Mouse (Mus musculus) embryonic facial prominence, embryonic 14.5 days (tissue): Measurements from ENCODE around the gene Riok1. TPM values are rescaled to one million over a fixed set of nuclear protein-coding genes. Genes with fewer than 3 reads are reported as not detected.

Experiments
- ATAC-seq: fragments of 200-750 bp; cut with Nextera tagmentation; 2 replicates; pipeline ENCODE4 v1.8.0; 2017; ENCODE audit warnings: low read depth, moderate number of reproducible peaks, moderate TSS enrichment
- DNase-seq: peaks from one replicate; pipeline ENCODE4 v3.0.0-alpha.2; 2015; ENCODE audit warnings: low spot score
- H3K27ac ChIP-seq: fragments of 300-500 bp; sonication (generic); replicated peaks from 2 replicates; pipeline ENCODE4 v1.5.1; 2014; ENCODE audit warnings: low read depth, mild to moderate bottlenecking, low read length, moderate library complexity
- H3K27me3 ChIP-seq: fragments of 300-500 bp; sonication (generic); replicated peaks from 2 replicates; pipeline ENCODE4 v1.6.1; 2014; ENCODE audit warnings: low read length; ENCODE audit not compliant: control insufficient read depth, insufficient read depth
- H3K36me3 ChIP-seq: fragments of 300-500 bp; sonication (generic); 2 replicates; pipeline ENCODE4 v1.6.1; 2014; ENCODE audit warnings: low read length, mixed read lengths; ENCODE audit not compliant: control insufficient read depth, insufficient read depth
- H3K4me1 ChIP-seq: fragments of 300-500 bp; sonication (generic); 2 replicates; pipeline ENCODE4 v1.6.1; 2014; ENCODE audit warnings: antibody characterized with exemption, low read length; ENCODE audit not compliant: control insufficient read depth, insufficient read depth
- H3K4me2 ChIP-seq: fragments of 300-500 bp; sonication (generic); 2 replicates; pipeline ENCODE4 v1.6.1; 2014; ENCODE audit warnings: low read depth, mild to moderate bottlenecking, low read length, moderate library complexity, mixed read lengths
- H3K4me3 ChIP-seq: fragments of 300-500 bp; sonication (generic); 2 replicates; pipeline ENCODE4 v1.5.1; 2014; ENCODE audit warnings: low read depth, mild to moderate bottlenecking, low read length
- H3K9ac ChIP-seq: fragments of 300-500 bp; sonication (generic); 2 replicates; pipeline ENCODE4 v1.6.1; 2014; ENCODE audit warnings: low read depth, mild to moderate bottlenecking, low read length, moderate library complexity, mixed read lengths
- H3K9me3 ChIP-seq: fragments of 300-500 bp; sonication (generic); 2 replicates; pipeline ENCODE4 v1.6.1; 2016; ENCODE audit warnings: low read length; ENCODE audit not compliant: control insufficient read depth
- WGBS: fragments of 180-500 bp; shearing (Covaris S2); extraction: QIAGEN DNeasy Blood & Tissue Kit; methylation state at CpG from one replicate; pipeline ENCODE4 v1.1.7; 2014; 5-methylcytosine and 5-hydroxymethylcytosine counted together
- polyA plus RNA-seq: library from polyadenylated mRNA; unstranded; fragments of >200 nt; fragmentation: Nextera tagmentation; extraction: Ambion mirVana; gene quantifications from 2 replicates; pipeline ENCODE4 v1.2.1, GENCODE M21; 2014

Gene Riok1
- polyA plus RNA-seq, 1 experiment from 2014 or later, result 36.9 TPM

DNA sequence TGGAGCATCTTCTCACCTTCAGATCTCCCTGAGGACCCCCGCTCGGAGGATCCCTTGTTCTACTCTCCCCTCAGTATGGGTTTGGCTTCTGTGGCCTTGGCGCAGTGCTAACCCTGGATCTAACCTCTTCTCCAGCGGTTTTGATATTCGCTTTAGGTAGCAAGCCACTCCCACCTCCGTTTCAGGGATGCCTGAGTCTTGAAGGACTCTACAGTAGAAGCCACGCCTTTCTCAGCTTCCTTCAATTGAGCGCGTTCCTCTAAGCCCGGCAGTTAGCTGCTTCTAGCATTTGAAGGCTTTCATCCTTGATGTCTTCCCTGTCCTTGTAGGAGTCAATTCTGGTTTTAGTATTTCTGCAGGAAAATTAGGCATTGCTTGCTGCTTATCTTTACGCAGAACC, 40.3 kb downstream of the Riok1 start:
- DNase-seq, result peak; percentile 65
- ATAC-seq, result no peak
- Histone ChIP-seq H3K9me3 (no peaks in the 10 kb centered on the region), H3K27me3 (no peaks in the 10 kb centered on the region), H3K27ac (no peak overlapping the region), H3K9ac (no peak overlapping the region), H3K4me2 (no peak overlapping the region), H3K36me3 (no peaks in the 10 kb centered on the region), H3K4me1 (no peaks in the 10 kb centered on the region), H3K4me3 (no peak overlapping the region)
- WGBS, result 27% methylated on average over 11 of the region's 11 CpGs

DNA sequence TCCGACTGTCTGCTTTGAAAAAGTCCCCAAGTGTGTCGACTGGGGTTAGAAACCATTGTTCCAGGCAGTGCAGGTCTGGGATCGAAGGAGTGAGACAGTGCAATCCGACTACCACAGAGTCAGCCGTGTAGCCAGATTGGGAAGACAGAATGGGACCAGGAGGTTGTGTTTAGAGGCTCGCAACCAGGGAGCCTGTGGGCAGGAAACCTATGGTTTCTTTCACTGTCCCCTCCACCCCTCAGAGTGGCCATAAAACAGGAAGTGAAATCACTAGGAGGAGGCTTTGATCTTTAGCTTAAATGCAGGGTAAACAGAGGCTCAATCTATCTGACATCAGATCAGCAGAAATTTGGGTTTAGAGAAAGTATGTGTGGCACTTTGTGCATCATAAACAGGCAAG, 42.0 kb downstream of the Riok1 start:
- WGBS, result 45% methylated on average over 6 of the region's 6 CpGs
- no peak overlapping the region for H3K4me2 ChIP-seq
- H3K4me1 ChIP-seq, result no peaks in the 10 kb centered on the region
- ATAC-seq (no peak), DNase-seq (no peak)
- H3K9ac ChIP-seq, result no peak overlapping the region
- H3K27ac ChIP-seq, result no peak overlapping the region
- no peak overlapping the region for H3K4me3 ChIP-seq
- no peaks in the 10 kb centered on the region for H3K36me3 ChIP-seq
- no peaks in the 10 kb centered on the region for H3K9me3 ChIP-seq
- no peaks in the 10 kb centered on the region for H3K27me3 ChIP-seq

DNA sequence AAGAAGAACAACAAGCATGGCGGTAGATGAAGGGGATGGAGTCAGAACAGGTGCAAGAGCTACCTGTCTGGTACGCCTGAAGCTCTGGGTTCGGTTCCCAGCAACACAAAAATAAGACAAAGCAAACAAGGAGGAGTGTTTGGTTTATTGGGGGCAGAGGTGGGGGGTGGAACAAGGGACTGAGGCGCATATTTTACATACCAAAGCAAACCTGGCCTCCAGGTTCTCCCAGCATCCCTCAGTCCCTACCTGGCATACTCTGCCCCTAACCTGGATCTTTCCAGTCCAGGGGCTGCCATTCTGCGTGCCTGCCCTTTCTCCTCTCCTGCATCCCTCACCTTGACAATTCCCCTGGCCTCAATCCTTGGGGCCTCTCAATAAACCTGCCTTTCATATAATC, 42.6 kb downstream of the Riok1 start:
- H3K4me1 ChIP-seq, result no peaks in the 10 kb centered on the region
- H3K27me3 ChIP-seq, result no peaks in the 10 kb centered on the region
- 83% methylated on average over 5 of the region's 5 CpGs for WGBS
- no peak overlapping the region for H3K27ac ChIP-seq
- no peaks in the 10 kb centered on the region for H3K36me3 ChIP-seq
- H3K9ac ChIP-seq, result no peak overlapping the region
- H3K4me2 ChIP-seq, result no peak overlapping the region
- DNase-seq (no peak), ATAC-seq (no peak)
- H3K9me3 ChIP-seq, result no peaks in the 10 kb centered on the region
- no peak overlapping the region for H3K4me3 ChIP-seq

DNA sequence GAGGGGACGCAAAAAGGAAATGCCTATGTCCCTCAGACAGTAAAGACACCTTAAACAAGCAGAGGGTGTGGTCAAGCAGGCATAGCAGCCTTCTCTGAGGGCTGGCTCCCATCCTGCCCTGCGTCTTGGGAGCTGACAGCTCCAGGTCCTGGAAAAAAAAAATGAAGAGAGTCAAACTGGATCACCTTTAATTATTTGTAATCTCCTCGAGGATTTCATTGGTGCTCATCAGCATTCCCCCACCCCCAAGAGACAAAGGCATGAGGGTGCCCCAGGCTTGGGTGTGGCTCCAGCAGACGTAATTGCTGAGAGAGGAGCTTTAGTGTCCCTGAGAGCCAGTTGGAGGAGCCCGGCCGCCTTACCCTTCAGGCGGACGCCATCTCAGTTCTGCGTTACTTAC, 43.2 kb downstream of the Riok1 start:
- Histone ChIP-seq H3K27me3 (no peaks in the 10 kb centered on the region), H3K9me3 (no peaks in the 10 kb centered on the region), H3K36me3 (no peaks in the 10 kb centered on the region), H3K4me2 (no peak overlapping the region), H3K4me1 (no peaks in the 10 kb centered on the region), H3K4me3 (no peak overlapping the region), H3K27ac (0 out of 2 replicates have a peak overlapping the region, but pooled peaks have one; percentile 23), H3K9ac (no peak overlapping the region)
- DNase-seq (peak; percentile 66), ATAC-seq (no peak)
- 36% methylated on average over 9 of the region's 9 CpGs for WGBS

DNA sequence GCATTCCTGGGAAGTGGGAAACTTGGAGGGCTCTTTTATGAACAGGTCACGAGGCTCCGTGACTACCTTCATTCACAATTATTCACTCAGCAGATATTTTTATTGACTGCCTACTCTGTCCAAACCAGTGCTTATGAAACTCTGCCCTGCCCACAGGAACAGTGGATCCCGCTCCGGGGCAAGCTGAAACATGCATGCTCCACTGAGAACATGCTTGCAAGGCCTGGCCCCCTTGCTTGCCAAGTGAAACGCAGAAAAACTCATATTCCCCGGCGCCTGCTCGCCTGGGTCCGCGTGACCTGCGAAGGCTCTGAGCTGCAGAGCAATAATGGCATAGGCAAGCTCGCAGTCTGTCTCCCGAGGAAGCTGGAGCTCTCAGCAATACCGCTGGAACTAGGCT, 43.9 kb downstream of the Riok1 start:
- ATAC-seq (no peak), DNase-seq (peak; percentile 33)
- Histone ChIP-seq H3K27me3 (no peaks in the 10 kb centered on the region), H3K4me3 (no peak overlapping the region), H3K4me2 (no peak overlapping the region), H3K9ac (no peak overlapping the region), H3K4me1 (no peaks in the 10 kb centered on the region), H3K36me3 (no peaks in the 10 kb centered on the region), H3K9me3 (no peaks in the 10 kb centered on the region), H3K27ac (peak overlapping the region; percentile 23; the same call in 1 of the 2 replicates)
- WGBS, result 72% methylated on average over 14 of the region's 14 CpGs

DNA sequence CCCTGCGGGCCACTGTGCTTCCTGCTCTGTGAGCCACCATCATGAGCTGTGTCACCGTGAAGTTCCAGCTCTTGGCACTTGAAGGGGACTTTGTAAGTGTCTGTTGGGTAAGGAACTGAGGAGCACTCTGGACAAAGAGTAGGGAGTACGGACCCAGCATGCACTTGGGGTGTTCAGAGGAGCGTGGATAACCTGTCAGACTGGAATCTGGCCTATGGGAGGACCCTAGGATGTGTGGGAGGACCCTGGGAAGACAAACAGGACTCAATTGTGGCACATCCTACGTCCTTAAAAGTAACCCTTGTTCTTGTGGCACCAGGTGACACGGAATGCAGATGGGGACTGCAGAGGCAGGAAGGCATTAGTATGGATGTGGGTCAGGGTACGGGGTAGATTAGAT, 44.4 kb downstream of the Riok1 start:
- no peaks in the 10 kb centered on the region for H3K27me3 ChIP-seq
- no peak overlapping the region for H3K4me2 ChIP-seq
- no peak for DNase-seq
- H3K4me3 ChIP-seq, result no peak overlapping the region
- no peaks in the 10 kb centered on the region for H3K9me3 ChIP-seq
- no peaks in the 10 kb centered on the region for H3K36me3 ChIP-seq
- no peak for ATAC-seq
- 70% methylated on average over 7 of the region's 7 CpGs for WGBS
- H3K4me1 ChIP-seq, result no peaks in the 10 kb centered on the region
- H3K27ac ChIP-seq, result peak overlapping the region; percentile 23; the same call in 1 of the 2 replicates
- H3K9ac ChIP-seq, result no peak overlapping the region

DNA sequence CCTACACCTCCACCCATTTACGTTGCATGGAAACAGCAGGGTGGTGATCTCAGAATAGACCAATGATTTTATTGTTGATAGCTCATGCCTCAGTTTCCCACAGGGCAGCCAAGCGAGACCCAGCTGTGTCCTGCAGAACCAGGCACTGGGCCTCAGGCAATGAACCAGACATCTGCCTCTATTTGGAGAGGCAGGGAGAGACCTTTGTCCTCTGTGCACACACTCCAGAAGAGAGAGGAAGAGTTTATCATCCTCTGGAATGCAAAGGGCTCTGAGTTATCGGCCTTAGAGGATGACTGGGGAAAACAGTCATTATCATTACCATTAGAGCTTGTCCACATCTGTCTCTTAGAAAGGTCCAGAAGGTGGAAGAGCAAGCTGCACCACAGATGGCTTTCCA, 49.9 kb downstream of the Riok1 start:
- WGBS, result 42% methylated on average over 3 of the region's 3 CpGs
- Histone ChIP-seq H3K4me1 (no peaks in the 10 kb centered on the region), H3K27ac (no peak overlapping the region), H3K9ac (no peak overlapping the region), H3K27me3 (no peaks in the 10 kb centered on the region), H3K9me3 (no peaks in the 10 kb centered on the region), H3K4me2 (no peak overlapping the region), H3K36me3 (no peaks in the 10 kb centered on the region), H3K4me3 (no peak overlapping the region)
- ATAC-seq, result no peak
- no peak for DNase-seq

DNA sequence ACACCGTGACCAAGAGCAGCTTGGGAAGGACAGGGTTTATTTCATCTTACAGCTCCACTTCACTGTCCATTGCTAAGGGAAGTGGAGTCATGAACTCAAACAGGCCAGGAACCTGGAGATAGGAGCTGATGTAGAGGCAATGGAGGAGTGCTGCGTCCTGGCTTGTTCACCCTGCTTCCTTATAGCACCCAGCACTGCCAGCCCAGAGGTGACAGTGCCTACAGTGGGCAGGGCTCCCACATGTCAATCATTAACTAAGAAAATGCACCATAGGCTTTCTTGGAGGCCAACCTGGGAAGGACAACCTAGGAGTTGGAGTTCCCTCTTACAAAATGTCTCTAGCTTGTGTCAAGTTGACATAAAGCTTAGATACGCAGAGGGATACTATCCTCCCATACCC, 51.2 kb downstream of the Riok1 start:
- no peak overlapping the region for H3K4me3 ChIP-seq
- H3K9me3 ChIP-seq, result no peaks in the 10 kb centered on the region
- no peaks in the 10 kb centered on the region for H3K27me3 ChIP-seq
- WGBS, result 84% methylated on average over 3 of the region's 3 CpGs
- H3K4me2 ChIP-seq, result no peak overlapping the region
- H3K36me3 ChIP-seq, result no peaks in the 10 kb centered on the region
- ATAC-seq, result no peak
- no peak for DNase-seq
- H3K4me1 ChIP-seq, result no peaks in the 10 kb centered on the region
- H3K27ac ChIP-seq, result no peak overlapping the region
- no peak overlapping the region for H3K9ac ChIP-seq

DNA sequence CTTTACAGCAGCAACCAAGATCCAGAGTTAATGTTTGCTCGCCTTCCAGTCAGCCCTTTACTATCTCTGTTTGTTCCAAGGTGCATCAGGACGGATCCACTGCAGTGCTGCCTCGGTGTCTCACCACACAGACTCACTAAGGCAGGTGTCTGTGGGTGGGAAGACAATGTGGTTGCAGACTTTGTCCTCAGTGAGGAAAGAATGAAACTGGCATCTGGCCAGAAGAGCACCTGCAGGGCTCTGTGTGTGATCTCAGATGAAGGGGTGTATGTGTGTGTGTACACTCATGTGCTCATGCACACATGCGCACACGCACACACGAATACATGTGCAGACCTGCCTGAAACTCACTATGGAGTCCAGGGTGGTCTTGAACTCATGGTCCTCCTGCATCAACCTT, 52.7 kb downstream of the Riok1 start:
- DNase-seq (no peak), ATAC-seq (no peak)
- Histone ChIP-seq H3K9me3 (no peaks in the 10 kb centered on the region), H3K9ac (no peak overlapping the region), H3K27ac (no peak overlapping the region), H3K27me3 (no peaks in the 10 kb centered on the region), H3K4me2 (no peak overlapping the region), H3K4me1 (no peaks in the 10 kb centered on the region), H3K36me3 (no peaks in the 10 kb centered on the region), H3K4me3 (no peak overlapping the region)
- WGBS, result 91% methylated on average over 6 of the region's 6 CpGs
